In the genomic region with DNA sequence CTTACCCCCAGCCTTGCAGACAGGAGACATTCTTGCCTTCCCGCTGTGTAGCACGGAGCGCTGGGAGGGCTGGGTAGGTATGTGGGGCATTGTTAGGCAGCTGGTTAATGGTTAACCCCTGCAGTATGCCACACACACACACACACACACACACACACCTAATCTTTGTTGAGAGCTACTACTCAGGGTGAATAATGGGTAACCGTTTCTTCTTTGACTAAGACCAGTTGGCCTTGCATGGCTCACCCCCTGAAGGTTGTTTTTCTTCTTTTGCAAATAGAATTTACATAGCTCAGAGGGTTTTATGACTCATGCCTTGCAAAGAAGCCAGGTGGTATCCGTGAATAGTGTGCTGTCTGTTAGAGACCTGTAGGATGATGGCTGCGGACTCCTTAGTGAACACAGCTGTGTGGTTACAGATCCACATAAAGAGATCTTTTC, we compare ENCODE assay signal across 10 mouse cellular contexts. TPM values are rescaled to one million over a fixed set of nuclear protein-coding genes. Genes with fewer than 3 reads are reported as not detected.
DNase-seq lines count a peak whose midpoint lies in the region; ATAC-seq and TF ChIP-seq lines count a peak whose summit lies in the region.
"Had no signal": no experiment of that assay in that cellular context is flagged by ENCODE, and none has a peak within 500 bp of the region (broad histone marks: within the 10 kb centered on the region; RNA-seq: fewer than 3 reads in every experiment).

No protein-coding gene starts in this region.

- TF ChIP-seq EP300 in liver, postnatal 0 days (IDR thresholded peaks at IDR 0.05; ENCODE audit: low read depth): no peak

- no peak overlapping the region for H3K4me2 ChIP-seq in liver, postnatal 0 days (ENCODE audit: low read depth, low read length)
- H3K4me2 ChIP-seq: hindbrain, embryonic 14.5 days had no signal

- no peak overlapping the region for H3K27ac ChIP-seq in liver, postnatal 0 days (ENCODE audit: low read depth)
- H3K27ac ChIP-seq in kidney, adult 2 months (ENCODE audit: insufficient read depth, low read depth, low read length): peak overlapping the region; percentile 84
- H3K27ac ChIP-seq in olfactory bulb, adult 2 months (ENCODE audit: insufficient read depth, low read depth, low read length): 0 out of 2 replicates have a peak overlapping the region, but pooled peaks have one; percentile 32
- H3K27ac ChIP-seq: hindbrain, embryonic 14.5 days; liver, embryonic 14.5 days had no signal

- H3K4me3 ChIP-seq in liver, postnatal 0 days (ENCODE audit: low read depth, low read length): no peak overlapping the region
- no peak overlapping the region for H3K4me3 ChIP-seq in kidney, adult 2 months (ENCODE audit: insufficient read depth, low read depth, low read length)
- no peak overlapping the region for H3K4me3 ChIP-seq in olfactory bulb, adult 2 months (ENCODE audit: insufficient read depth, low read depth, low read length)

- TF ChIP-seq CTCF in liver, postnatal 0 days (IDR thresholded peaks at IDR 0.05; ENCODE audit: low read depth): no peak
- no peak for TF ChIP-seq CTCF in kidney, adult 2 months (conservative IDR thresholded peaks at IDR 0.05; ENCODE audit: insufficient read depth, insufficient read length, low read depth, low read length)
- no peak for TF ChIP-seq CTCF in olfactory bulb, adult 2 months (IDR thresholded peaks at IDR 0.05; ENCODE audit: insufficient read depth, low read depth, low read length)

- TF ChIP-seq POLR2A in kidney, adult 2 months (IDR thresholded peaks at IDR 0.05; ENCODE audit: low read depth, low read length): no peak
- TF ChIP-seq POLR2A in olfactory bulb, adult 2 months (IDR thresholded peaks at IDR 0.05; ENCODE audit: insufficient read depth, low read depth, low read length): no peak

- no peaks in the 10 kb centered on the region for H3K27me3 ChIP-seq in liver, postnatal 0 days (ENCODE audit: insufficient read depth, low read length)
- no peaks in the 10 kb centered on the region for H3K27me3 ChIP-seq in kidney, adult 2 months (replicated peaks; ENCODE audit: control insufficient read depth, insufficient read depth, low read length)

- WGBS in liver, postnatal 0 days (ENCODE audit: insufficient replicate concordance): 57% methylated on average over 6 of the region's 6 CpGs
- 30% methylated on average over 6 of the region's 6 CpGs for WGBS in kidney, adult 2 months
- WGBS in olfactory bulb, adult 2 months: 43% methylated on average over 6 of the region's 6 CpGs

- no peaks in the 10 kb centered on the region for H3K36me3 ChIP-seq in liver, postnatal 0 days (replicated peaks; ENCODE audit: insufficient read depth, low read length)
- H3K36me3 ChIP-seq in kidney, adult 2 months (ENCODE audit: control insufficient read depth, insufficient read depth, low read length): no peaks in the 10 kb centered on the region

- peak; percentile 57 for DNase-seq in liver, postnatal 0 days
- DNase-seq in liver: no peak
- peak; percentile 48 for DNase-seq in WW6 (ENCODE audit: low read depth, low spot score)
- peak; percentile 83 for DNase-seq in kidney, adult 2 months
- DNase-seq in thymus, postnatal 0 days (ENCODE audit: low spot score): no peak
- DNase-seq in gastrocnemius, postnatal 25 days: no peak
- no peak for DNase-seq in heart, postnatal 25 days (ENCODE audit: low spot score)

- no peak overlapping the region for H3K9ac ChIP-seq in liver, postnatal 0 days (replicated peaks)
- H3K9ac ChIP-seq: hindbrain, embryonic 14.5 days; liver, embryonic 14.5 days had no signal

- no peak for ATAC-seq in liver, postnatal 0 days

- H3K9me3 ChIP-seq in liver, postnatal 0 days (ENCODE audit: low read length): no peaks in the 10 kb centered on the region

- intact Hi-C loops in heart, postnatal 25 days (cut with DNase I): no loop called here

- peaks cover 12% of the 10 kb centered on the region for H3K4me1 ChIP-seq in liver, postnatal 0 days (ENCODE audit: insufficient read depth)
- peaks cover 30% of the 10 kb centered on the region for H3K4me1 ChIP-seq in kidney, adult 2 months (ENCODE audit: control insufficient read depth, insufficient read depth, low read length)
- peaks cover 8% of the 10 kb centered on the region for H3K4me1 ChIP-seq in olfactory bulb, adult 2 months (ENCODE audit: control insufficient read depth, insufficient read depth, low read length)

RNA-seq across cellular contexts. Expression of a gene that starts 33.5 kb away (rescaled TPM):
- 0.27 and 0.33 TPM in 2 replicates for polyA plus RNA-seq in liver, postnatal 0 days (2015; fragmentation: Nextera tagmentation; extraction: Ambion mirVana)
- polyA plus RNA-seq in kidney, adult 2 months (2012; rRNA removed): 11.2 and 11.4 TPM in 2 replicates
- polyA plus RNA-seq in olfactory bulb, adult 2 months (2012; ENCODE audit: insufficient read depth, insufficient read length, low replicate concordance, missing spikeins): 73.8 TPM in 1 of 2 replicates, not detected in the other
- polyA plus RNA-seq in thymus, postnatal 0 days (2015; fragmentation: Nextera tagmentation; extraction: Ambion mirVana): 11.8 and 12.3 TPM in 2 replicates
- total RNA-seq in gastrocnemius, postnatal 25 days (2021): 10 to 100 TPM; 10.7 to 13.9 TPM
- 10 to 100 TPM; 29.4 to 30.9 TPM for total RNA-seq in heart, postnatal 25 days (2021)

Comparison
In these comparisons a context has a peak if more than half of its experiments do, and no peak if none do; other contexts are left out.
1. DNase-seq: peak in liver, postnatal 0 days (single experiment), WW6 (single experiment) and kidney, adult 2 months (single experiment); none in liver (single experiment), thymus, postnatal 0 days (single experiment), gastrocnemius, postnatal 25 days (single experiment) and heart, postnatal 25 days (single experiment).